Mouse (Mus musculus) forebrain, embryonic 15.5 days (tissue): ENCODE measurements around the gene Srrd. TPM values are rescaled to one million over a fixed set of nuclear protein-coding genes. Genes with fewer than 3 reads are reported as not detected.
A peak's percentile ranks its signal among the peaks of the same experiment; 100 is the strongest.

Experiments
- ATAC-seq: fragments of 200-750 bp; cut with Nextera tagmentation; replicated peaks from 2 replicates; pipeline ENCODE4 v1.8.0; 2017; ENCODE audit warnings: mild to moderate bottlenecking, moderate TSS enrichment, moderate library complexity
- H3K27ac ChIP-seq: fragments of 300-500 bp; sonication (generic); replicated peaks from 2 replicates; pipeline ENCODE4 v1.5.1; 2015; ENCODE audit warnings: mild to moderate bottlenecking, inconsistent platforms
- H3K27me3 ChIP-seq: fragments of 300-500 bp; sonication (generic); 2 replicates; pipeline ENCODE4 v1.6.1; 2015; ENCODE audit warnings: inconsistent platforms
- H3K36me3 ChIP-seq: fragments of 300-500 bp; sonication (generic); 2 replicates; pipeline ENCODE4 v1.6.1; 2015; ENCODE audit warnings: mild to moderate bottlenecking, inconsistent platforms
- H3K4me1 ChIP-seq: fragments of 300-500 bp; sonication (generic); 2 replicates; pipeline ENCODE4 v1.6.1; 2015; ENCODE audit warnings: inconsistent platforms
- H3K4me2 ChIP-seq: fragments of 300-500 bp; sonication (generic); replicated peaks from 2 replicates; pipeline ENCODE4 v1.6.1; 2015; ENCODE audit warnings: mild to moderate bottlenecking, inconsistent platforms
- H3K4me3 ChIP-seq: fragments of 300-500 bp; sonication (generic); 2 replicates; pipeline ENCODE4 v1.5.1; 2015; ENCODE audit warnings: mild to moderate bottlenecking, inconsistent platforms
- H3K9ac ChIP-seq: fragments of 300-500 bp; sonication (generic); replicated peaks from 2 replicates; pipeline ENCODE4 v1.6.1; 2015; ENCODE audit warnings: mild to moderate bottlenecking, inconsistent platforms
- H3K9me3 ChIP-seq: fragments of 300-500 bp; sonication (generic); 2 replicates; pipeline ENCODE4 v1.6.1; 2016; ENCODE audit warnings: inconsistent platforms
- WGBS: fragments of 180-500 bp; shearing (Covaris S2); methylation state at CpG from one replicate; pipeline ENCODE4 v1.1.7; 2015; ENCODE audit warnings: mixed read lengths; 5-methylcytosine and 5-hydroxymethylcytosine counted together
- polyA plus RNA-seq: library from polyadenylated mRNA; unstranded; fragments of >200 nt; fragmentation: Nextera tagmentation; extraction: Ambion mirVana; gene quantifications from 2 replicates; pipeline ENCODE4 v1.2.1, GENCODE M21; 2015

Srrd gene
- polyA plus RNA-seq, 1 experiment from 2014 or later = 57.5 TPM

DNA sequence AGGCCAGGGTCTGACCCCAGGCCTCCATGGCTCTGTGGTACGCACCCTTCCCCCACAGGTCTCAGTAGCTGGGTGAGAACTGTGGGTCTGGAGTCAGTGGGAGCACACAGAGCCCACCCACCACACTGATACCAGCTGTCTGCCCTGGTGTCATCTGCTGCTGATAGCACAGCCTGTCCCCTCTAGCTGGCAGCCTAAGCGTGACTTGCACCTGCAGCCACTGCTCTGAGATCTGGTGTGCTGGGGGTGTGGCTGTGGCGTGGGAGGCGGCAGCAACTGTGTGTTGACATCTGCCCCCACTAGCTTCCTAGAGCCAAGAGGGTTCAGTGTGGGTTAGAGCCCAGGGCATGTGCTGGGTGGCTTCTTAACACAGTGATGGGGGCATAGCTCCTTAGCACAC lies 33.3 kb upstream of the Srrd start:
- ATAC-seq = no peak
- no peak overlapping the region for H3K9ac ChIP-seq
- H3K36me3 ChIP-seq = peaks cover 29% of the 10 kb centered on the region
- H3K27me3 ChIP-seq = no peaks in the 10 kb centered on the region
- H3K4me2 ChIP-seq = no peak overlapping the region
- H3K4me1 ChIP-seq = peaks cover 22% of the 10 kb centered on the region
- WGBS = 90% methylated on average over 4 of the region's 4 CpGs
- H3K9me3 ChIP-seq = no peaks in the 10 kb centered on the region
- no peak overlapping the region for H3K27ac ChIP-seq
- no peak overlapping the region for H3K4me3 ChIP-seq

DNA sequence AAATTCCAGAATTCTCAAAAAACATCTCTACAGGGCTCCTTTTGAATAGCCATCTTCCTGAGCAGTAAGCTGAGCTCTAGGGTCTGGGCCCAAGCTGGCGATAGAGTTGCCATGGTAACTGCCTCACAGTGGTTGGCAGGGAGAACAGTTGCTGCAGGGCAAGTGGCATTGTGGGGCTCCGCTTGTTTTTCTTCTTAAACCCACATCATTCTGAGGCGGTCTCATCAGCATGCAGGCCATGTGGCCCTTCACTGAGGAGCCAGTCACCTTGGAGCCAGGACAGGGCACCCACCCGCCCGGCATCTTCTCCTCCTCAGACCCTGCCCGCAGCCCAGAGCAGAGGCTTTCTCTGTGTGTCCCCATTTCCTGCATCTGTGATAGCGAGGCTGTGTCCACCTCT lies 29.1 kb upstream of the Srrd start:
- Histone ChIP-seq H3K27ac (peak overlapping the region; percentile 94), H3K4me1 (peaks cover 40% of the 10 kb centered on the region), H3K27me3 (no peaks in the 10 kb centered on the region), H3K4me3 (no peak overlapping the region), H3K36me3 (peaks cover 28% of the 10 kb centered on the region), H3K9me3 (no peaks in the 10 kb centered on the region), H3K4me2 (peak overlapping the region; percentile 27), H3K9ac (peak overlapping the region; percentile 34)
- peak; percentile 90 for ATAC-seq
- WGBS = 2% methylated on average over 7 of the region's 7 CpGs

DNA sequence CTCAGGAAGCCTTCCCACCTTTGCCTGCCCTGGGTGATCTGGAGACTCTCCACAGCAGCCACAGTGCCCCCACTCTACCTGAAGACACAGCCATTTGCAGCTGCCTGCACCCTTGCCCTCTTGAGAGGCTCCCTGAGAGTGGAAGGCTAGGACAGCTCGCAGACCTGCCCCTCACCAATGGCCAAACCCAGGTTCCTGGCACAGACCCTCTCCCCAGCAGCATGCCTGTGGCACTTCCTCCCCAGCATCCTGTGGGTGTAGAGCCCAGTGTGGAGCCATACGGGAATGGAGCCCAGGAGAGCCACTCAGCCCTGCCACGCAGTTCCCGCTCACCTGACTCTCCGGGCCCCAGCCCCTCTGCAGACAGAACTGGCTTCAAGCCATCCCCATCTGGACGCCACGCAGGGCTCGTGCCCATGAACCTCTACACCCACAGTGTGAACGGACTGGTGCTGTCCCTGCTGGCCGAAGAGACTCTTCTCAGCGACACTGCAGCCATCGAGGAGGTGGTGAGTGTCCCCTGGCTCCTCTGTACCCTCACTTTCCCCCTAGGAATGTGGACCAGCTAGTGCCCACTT lies 27.5 kb upstream of the Srrd start:
- Histone ChIP-seq H3K4me1 (peaks cover 40% of the 10 kb centered on the region), H3K27me3 (no peaks in the 10 kb centered on the region), H3K4me2 (no peak overlapping the region), H3K9ac (no peak overlapping the region), H3K4me3 (no peak overlapping the region), H3K36me3 (peaks cover 31% of the 10 kb centered on the region), H3K9me3 (no peaks in the 10 kb centered on the region), H3K27ac (peak overlapping the region; percentile 94)
- ATAC-seq = no peak
- WGBS = 74% methylated on average over 12 of the region's 12 CpGs

DNA sequence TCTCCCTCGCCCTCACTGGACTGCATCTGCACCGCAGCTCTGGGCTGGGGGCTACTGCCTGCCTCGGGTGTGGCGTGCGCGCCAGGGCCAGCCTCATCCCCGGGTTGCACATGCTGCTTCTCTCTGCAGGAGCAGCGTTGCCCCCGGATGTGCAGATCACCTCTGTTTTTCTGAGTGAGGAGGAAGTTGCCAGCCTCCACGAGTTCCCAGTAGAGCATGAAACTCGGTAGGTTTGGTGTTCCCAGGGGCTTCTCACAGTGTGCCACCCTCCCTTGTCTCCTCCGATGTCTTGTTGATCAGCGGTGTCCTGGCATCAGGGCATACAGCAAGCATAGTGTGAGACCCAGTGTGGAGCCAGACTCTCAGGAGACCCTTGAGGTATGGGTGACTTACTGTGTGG lies 26.5 kb upstream of the Srrd start:
- Histone ChIP-seq H3K27me3 (no peaks in the 10 kb centered on the region), H3K27ac (peak overlapping the region; percentile 7; the same call in 1 of the 2 replicates), H3K9me3 (no peaks in the 10 kb centered on the region), H3K4me1 (peaks cover 40% of the 10 kb centered on the region), H3K36me3 (peaks cover 30% of the 10 kb centered on the region), H3K9ac (no peak overlapping the region), H3K4me2 (no peak overlapping the region), H3K4me3 (no peak overlapping the region)
- no peak for ATAC-seq
- WGBS = 84% methylated on average over 13 of the region's 13 CpGs

DNA sequence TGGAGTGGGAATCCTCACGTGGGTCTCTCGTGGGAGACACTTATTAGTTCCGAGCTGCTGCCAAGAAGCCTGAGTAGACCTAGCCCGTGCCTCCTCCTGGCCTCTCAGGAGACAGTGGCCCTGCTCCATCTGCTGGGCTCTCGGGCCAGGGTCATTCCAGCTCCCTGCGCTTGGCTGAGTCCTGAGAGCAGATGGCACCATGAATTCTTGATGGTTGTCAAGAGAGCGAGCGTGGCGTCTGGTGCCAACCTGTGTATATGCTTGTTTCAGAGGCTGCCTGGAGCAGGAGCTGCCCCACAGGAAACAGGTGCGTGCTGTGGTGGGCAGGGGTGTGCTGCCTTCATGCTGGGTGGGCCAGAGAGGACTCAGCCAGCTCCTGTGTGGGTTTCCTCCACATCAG lies 25.8 kb upstream of the Srrd start:
- Histone ChIP-seq H3K4me2 (no peak overlapping the region), H3K9me3 (no peaks in the 10 kb centered on the region), H3K4me1 (peaks cover 40% of the 10 kb centered on the region), H3K27me3 (no peaks in the 10 kb centered on the region), H3K36me3 (peaks cover 32% of the 10 kb centered on the region), H3K9ac (no peak overlapping the region), H3K4me3 (no peak overlapping the region), H3K27ac (peak overlapping the region; percentile 7; the same call in 1 of the 2 replicates)
- WGBS = 78% methylated on average over 10 of the region's 10 CpGs
- no peak for ATAC-seq

DNA sequence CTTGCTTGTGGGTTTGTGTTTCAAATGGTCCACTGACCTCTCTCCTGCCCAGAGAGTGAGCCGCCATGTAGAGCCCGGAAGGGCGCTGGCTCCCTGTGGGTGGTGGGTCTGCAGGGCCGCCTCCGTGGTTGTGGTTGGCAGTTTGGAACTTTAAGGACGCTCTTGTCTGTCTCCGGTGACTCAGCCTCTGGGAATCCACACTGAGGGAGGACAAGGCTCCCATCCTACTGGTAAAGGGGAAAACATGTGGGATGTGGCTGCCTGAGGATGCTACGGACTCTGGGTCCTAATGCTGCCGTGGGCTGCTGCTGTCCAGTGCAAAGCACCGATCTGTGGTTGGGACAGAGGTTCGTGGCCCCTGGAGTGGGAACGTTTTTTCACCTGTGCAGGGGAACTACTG lies 25.1 kb upstream of the Srrd start:
- ATAC-seq = no peak
- no peak overlapping the region for H3K4me3 ChIP-seq
- no peak overlapping the region for H3K9ac ChIP-seq
- H3K27me3 ChIP-seq = no peaks in the 10 kb centered on the region
- WGBS = 90% methylated on average over 12 of the region's 12 CpGs
- H3K4me1 ChIP-seq = peaks cover 36% of the 10 kb centered on the region
- peaks cover 36% of the 10 kb centered on the region for H3K36me3 ChIP-seq
- H3K27ac ChIP-seq = no peak overlapping the region
- no peaks in the 10 kb centered on the region for H3K9me3 ChIP-seq
- H3K4me2 ChIP-seq = no peak overlapping the region

DNA sequence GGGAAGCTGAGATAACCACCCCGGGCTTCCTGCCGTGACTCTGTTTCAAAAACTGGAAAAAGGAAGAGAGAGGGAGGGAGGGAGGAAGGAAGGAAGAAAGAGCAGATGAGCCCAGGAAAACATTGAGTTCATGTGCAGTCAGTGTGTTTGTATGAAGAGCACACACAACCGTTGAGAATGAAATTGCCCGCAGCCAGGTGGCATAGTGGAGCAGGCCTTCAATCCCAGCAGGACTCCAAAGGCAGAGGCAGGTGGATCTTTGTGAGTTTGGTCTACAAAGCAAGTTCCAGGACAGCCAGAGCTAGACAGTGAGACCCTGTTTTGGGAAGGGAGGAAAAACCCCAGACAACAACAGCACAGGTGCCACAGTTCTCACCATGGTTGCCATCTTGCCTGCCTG lies 24.5 kb upstream of the Srrd start:
- Histone ChIP-seq H3K9ac (no peak overlapping the region), H3K4me2 (no peak overlapping the region), H3K9me3 (no peaks in the 10 kb centered on the region), H3K36me3 (peaks cover 36% of the 10 kb centered on the region), H3K4me3 (no peak overlapping the region), H3K27me3 (no peaks in the 10 kb centered on the region), H3K27ac (no peak overlapping the region), H3K4me1 (peaks cover 30% of the 10 kb centered on the region)
- WGBS = 91% methylated on average over 4 of the region's 4 CpGs
- no peak for ATAC-seq

DNA sequence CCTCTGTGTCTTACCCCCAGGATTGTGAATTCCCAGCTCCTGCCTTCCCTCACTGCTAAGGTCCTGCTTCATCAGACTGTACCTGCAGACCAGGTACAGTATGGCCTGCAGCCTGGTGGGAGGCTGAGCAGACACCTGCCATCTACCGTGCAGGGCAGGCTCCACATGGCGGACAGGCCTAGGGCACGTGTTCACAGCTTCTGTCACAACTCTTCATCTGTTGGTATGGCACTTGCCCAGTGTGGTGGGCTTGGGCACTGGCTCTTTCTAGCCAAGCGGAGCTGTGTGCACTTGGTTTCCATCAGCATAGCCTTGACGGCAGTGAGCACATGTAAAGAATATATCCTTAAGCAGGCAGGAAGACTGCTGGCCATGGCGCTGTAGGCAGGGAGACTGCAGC lies 24.0 kb upstream of the Srrd start:
- Histone ChIP-seq H3K4me2 (no peak overlapping the region), H3K4me1 (peaks cover 26% of the 10 kb centered on the region), H3K9me3 (no peaks in the 10 kb centered on the region), H3K4me3 (no peak overlapping the region), H3K27ac (no peak overlapping the region), H3K9ac (no peak overlapping the region), H3K36me3 (peaks cover 38% of the 10 kb centered on the region), H3K27me3 (no peaks in the 10 kb centered on the region)
- whole genome bisulfite sequencing = 91% methylated on average over 6 of the region's 6 CpGs
- no peak for ATAC-seq

DNA sequence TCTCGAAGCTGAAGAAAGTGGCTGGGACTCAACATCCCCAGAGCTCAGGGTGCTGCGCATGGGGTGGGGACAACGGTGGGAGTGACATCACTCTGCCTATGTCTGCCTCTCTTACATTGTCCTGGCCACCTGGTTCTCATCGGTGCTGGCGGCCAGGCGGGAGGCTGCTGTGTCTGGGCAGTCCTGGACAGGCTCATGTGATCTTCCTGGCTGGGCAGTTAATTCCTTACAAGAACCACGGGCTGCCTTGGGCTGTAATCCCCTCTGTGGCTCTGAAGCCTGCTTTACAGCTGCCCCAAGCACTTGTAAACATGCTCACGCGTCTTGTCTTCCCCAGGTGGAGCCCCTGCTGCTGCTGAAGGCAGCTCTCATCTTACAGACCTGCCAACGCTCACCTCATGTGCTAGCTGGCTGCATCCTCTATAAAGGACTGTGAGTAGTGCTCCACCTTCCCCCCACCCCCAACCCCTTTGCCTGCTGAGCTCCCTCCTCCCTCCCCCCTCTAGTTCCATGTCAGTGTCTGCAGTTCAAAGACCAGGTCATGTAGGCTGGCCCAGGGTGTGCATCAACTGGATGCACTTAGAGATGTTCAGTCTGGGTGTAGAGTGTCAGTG lies 21.5 kb upstream of the Srrd start:
- no peak overlapping the region for H3K4me2 ChIP-seq
- H3K27me3 ChIP-seq = no peaks in the 10 kb centered on the region
- peaks cover 36% of the 10 kb centered on the region for H3K36me3 ChIP-seq
- H3K27ac ChIP-seq = no peak overlapping the region
- no peaks in the 10 kb centered on the region for H3K9me3 ChIP-seq
- no peak overlapping the region for H3K9ac ChIP-seq
- peaks cover 6% of the 10 kb centered on the region; the same call in 1 of the 2 replicates for H3K4me1 ChIP-seq
- H3K4me3 ChIP-seq = no peak overlapping the region
- no peak for ATAC-seq
- WGBS = 69% methylated on average over 10 of the region's 10 CpGs

DNA sequence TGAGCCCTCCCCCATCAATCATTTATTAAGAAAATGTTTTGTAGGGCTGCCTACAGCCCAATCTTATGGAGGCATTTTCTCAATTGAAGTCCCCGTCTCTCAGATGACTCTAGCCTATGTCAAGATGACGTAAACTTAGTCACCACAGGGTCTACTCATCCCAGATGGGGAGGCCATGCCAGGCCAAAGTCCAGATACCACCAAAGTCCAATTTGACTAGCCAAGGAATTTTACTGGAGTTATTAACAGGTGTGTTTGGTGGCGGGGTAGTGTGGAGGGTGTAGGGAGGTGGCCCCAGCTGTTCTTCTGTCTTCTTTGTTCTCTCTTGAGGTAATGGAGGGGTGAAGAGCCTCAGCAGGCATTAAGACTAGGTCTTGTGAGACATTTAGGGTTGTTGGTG lies 17.2 kb upstream of the Srrd start:
- no peaks in the 10 kb centered on the region for H3K9me3 ChIP-seq
- ATAC-seq = no peak
- no peaks in the 10 kb centered on the region for H3K4me1 ChIP-seq
- no peak overlapping the region for H3K27ac ChIP-seq
- 99% methylated on average over 3 of the region's 3 CpGs for WGBS
- no peaks in the 10 kb centered on the region for H3K27me3 ChIP-seq
- no peak overlapping the region for H3K4me2 ChIP-seq
- peaks cover 31% of the 10 kb centered on the region for H3K36me3 ChIP-seq
- no peak overlapping the region for H3K4me3 ChIP-seq
- H3K9ac ChIP-seq = no peak overlapping the region

DNA sequence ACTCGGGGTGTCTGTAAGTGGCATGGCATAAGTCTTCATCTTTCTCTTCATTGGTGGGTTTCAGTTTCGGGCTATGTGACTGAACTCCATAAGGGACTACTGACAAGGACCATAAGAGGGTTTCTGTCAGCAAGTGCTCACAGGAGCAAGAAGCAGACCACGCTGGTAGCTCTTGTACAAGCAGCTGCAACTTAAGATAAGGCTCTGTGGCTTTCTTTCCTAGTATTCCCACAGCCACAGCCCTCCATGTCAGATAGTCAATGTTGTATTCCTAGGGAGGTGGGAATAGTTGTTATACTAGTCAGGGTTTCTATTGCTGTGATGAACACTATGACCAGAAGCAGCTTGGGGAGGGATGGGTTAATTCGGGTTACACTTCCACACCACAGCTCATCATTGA lies 16.7 kb upstream of the Srrd start:
- 92% methylated on average over 4 of the region's 4 CpGs for WGBS
- no peak overlapping the region for H3K27ac ChIP-seq
- no peak overlapping the region for H3K4me2 ChIP-seq
- no peaks in the 10 kb centered on the region for H3K27me3 ChIP-seq
- no peaks in the 10 kb centered on the region for H3K9me3 ChIP-seq
- no peak for ATAC-seq
- peaks cover 31% of the 10 kb centered on the region for H3K36me3 ChIP-seq
- no peaks in the 10 kb centered on the region for H3K4me1 ChIP-seq
- no peak overlapping the region for H3K4me3 ChIP-seq
- no peak overlapping the region for H3K9ac ChIP-seq

DNA sequence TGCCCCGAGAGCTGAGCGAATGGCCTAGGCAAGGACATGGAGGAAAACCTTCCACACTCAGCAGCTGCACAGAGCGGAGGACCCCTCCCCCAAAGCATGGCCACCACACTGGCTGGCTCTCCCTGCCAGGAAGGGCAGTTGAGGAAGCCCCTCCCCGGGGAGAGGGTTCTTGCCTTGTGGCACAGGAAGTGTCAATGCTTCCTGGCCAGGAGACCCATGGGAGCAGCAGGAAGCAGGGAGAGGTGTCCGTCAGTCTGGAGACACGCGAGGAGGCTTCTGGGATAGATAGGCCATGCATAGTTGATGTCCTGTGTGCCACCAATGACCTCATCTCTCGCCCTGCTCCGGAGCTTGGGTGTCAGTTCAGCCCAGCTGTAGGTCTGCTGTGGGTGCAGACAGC lies 13.5 kb upstream of the Srrd start:
- no peaks in the 10 kb centered on the region for H3K27me3 ChIP-seq
- H3K27ac ChIP-seq = no peak overlapping the region
- H3K9me3 ChIP-seq = no peaks in the 10 kb centered on the region
- 96% methylated on average over 9 of the region's 9 CpGs for WGBS
- no peak overlapping the region for H3K9ac ChIP-seq
- peaks cover 25% of the 10 kb centered on the region for H3K36me3 ChIP-seq
- no peaks in the 10 kb centered on the region for H3K4me1 ChIP-seq
- no peak overlapping the region for H3K4me2 ChIP-seq
- ATAC-seq = no peak
- H3K4me3 ChIP-seq = no peak overlapping the region

DNA sequence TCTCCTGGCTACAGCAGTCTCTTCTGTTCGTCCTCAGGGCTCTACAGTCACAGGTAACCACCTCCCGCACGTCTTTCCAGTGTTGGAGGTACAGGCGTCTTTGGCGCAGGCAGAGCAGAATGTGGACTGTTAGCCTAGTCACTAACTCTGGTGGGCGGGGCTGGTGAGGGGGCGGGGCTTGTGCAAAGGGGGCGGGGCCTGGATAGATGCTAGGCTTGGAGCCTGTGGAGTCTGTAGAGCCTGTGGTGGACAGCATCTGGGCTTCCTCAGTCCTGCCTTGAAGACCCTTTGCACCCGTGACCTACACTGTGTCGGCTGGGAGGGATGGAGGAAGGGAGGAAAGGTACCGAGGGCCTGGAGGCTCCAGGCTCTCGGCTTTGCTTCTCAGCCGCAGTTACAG lies 13.1 kb upstream of the Srrd start, which contains the start of gene Gm6583:
Gm6583 (minus strand) TSS at position 124 of the 400 bp plus-strand sequence.
- peaks cover 27% of the 10 kb centered on the region for H3K36me3 ChIP-seq
- 62% methylated on average over 13 of the region's 13 CpGs for WGBS
- no peaks in the 10 kb centered on the region for H3K4me1 ChIP-seq
- no peaks in the 10 kb centered on the region for H3K27me3 ChIP-seq
- no peak within 1 kb of the TSS for H3K9ac ChIP-seq
- no peak within 1 kb of the TSS for H3K27ac ChIP-seq
- no peak within 1 kb of the TSS for H3K4me3 ChIP-seq
- H3K4me2 ChIP-seq = no peak within 1 kb of the TSS
- no peaks in the 10 kb centered on the region for H3K9me3 ChIP-seq
- no peak for ATAC-seq
